Mouse (Mus musculus) MEL (cell line): ENCODE measurements at regions not wholly inside any gene's neighbourhood (a gene's known extent, or its start where the extent isn't known, plus 50 kb on each side); places are given as distances from the start of the nearest gene placed in this dataset.

Experiments
- DNase-seq: peaks from one replicate; pipeline ENCODE4 v3.0.0; 2011; ENCODE audit warnings: low read depth, low spot score
- H3K27ac ChIP-seq: 2 replicates; pipeline ENCODE4 v1.5.1; 2012; ENCODE audit warnings: low read depth, mild to moderate bottlenecking, control low read depth, low read length, moderate library complexity; ENCODE audit not compliant: control insufficient read depth
- H3K27me3 ChIP-seq, 2 experiments: fragments of 150-350 bp in 1 of 2; sonication (generic) in 1 of 2; 2 replicates each; pipeline ENCODE4 v1.6.1; 2012; ENCODE audit warnings: low read length in 2 of 2, mild to moderate bottlenecking in 2 of 2, improper control_type of control experiment in 1 of 2, moderate library complexity in 1 of 2; ENCODE audit not compliant: insufficient read depth in 2 of 2, control insufficient read depth in 1 of 2
- H3K36me3 ChIP-seq, 2 experiments: 2 replicates each; pipeline ENCODE4 v1.6.1; 2012 to 2014; ENCODE audit warnings: low read length in 2 of 2, improper control_type of control experiment in 1 of 2, inconsistent platforms in 1 of 2, mild to moderate bottlenecking in 1 of 2; ENCODE audit not compliant: insufficient read depth in 2 of 2, control insufficient read depth in 1 of 2
- H3K4me1 ChIP-seq, 2 experiments: fragments of 150-350 bp in 1 of 2; sonication (generic) in 1 of 2; 2 replicates each; pipeline ENCODE4 v1.6.1; 2012; ENCODE audit warnings: low read length in 2 of 2, improper control_type of control experiment in 1 of 2, mild to moderate bottlenecking in 1 of 2; ENCODE audit not compliant: insufficient read depth in 2 of 2, control insufficient read depth in 1 of 2
- H3K4me3 ChIP-seq, 2 experiments: fragments of 150-350 bp in 1 of 2; sonication (generic) in 1 of 2; 2 replicates each; pipeline ENCODE4 v1.5.1; 2012; ENCODE audit warnings: low read depth in 2 of 2, low read length in 2 of 2, mild to moderate bottlenecking in 2 of 2, moderate library complexity in 2 of 2, control low read depth in 1 of 2, improper control_type of control experiment in 1 of 2; ENCODE audit not compliant: control insufficient read depth in 1 of 2, insufficient read depth in 1 of 2
- H3K79me2 ChIP-seq: 2 replicates; pipeline ENCODE4 v1.6.1; 2012; ENCODE audit warnings: mild to moderate bottlenecking, low read length, moderate library complexity; ENCODE audit not compliant: control insufficient read depth, poor library complexity, insufficient read depth
- H3K9ac ChIP-seq: 2 replicates; pipeline ENCODE4 v1.6.1; 2012; ENCODE audit warnings: low read depth, mild to moderate bottlenecking, control low read depth, low read length, moderate library complexity; ENCODE audit not compliant: control insufficient read depth, poor library complexity, severe bottlenecking
- H3K9me3 ChIP-seq: fragments of 150-350 bp; sonication (generic); replicated peaks from 2 replicates; pipeline ENCODE4 v1.6.1; 2012; ENCODE audit warnings: mild to moderate bottlenecking, low read length, improper control_type of control experiment, moderate library complexity; ENCODE audit not compliant: insufficient read depth
- BHLHE40 ChIP-seq: IDR thresholded peaks from 2 replicates; pipeline ENCODE4 v1.6.1; 2012; ENCODE audit warnings: low read depth, mild to moderate bottlenecking, inconsistent platforms, low read length, improper control_type of control experiment, borderline replicate concordance
- CHD1 ChIP-seq: IDR thresholded peaks from 2 replicates; pipeline ENCODE4 v1.6.1; 2012; ENCODE audit warnings: low read depth, mild to moderate bottlenecking, inconsistent platforms, low read length, improper control_type of control experiment
- CHD2 ChIP-seq: IDR thresholded peaks from 2 replicates; pipeline ENCODE4 v1.6.1; 2011; ENCODE audit warnings: low read length, improper control_type of control experiment
- CTCF ChIP-seq, 3 experiments: IDR thresholded peaks in 2 of 3; conservative IDR thresholded peaks in 1 of 3; 2 replicates each; pipeline ENCODE4 v1.5.1; 2011 to 2012; ENCODE audit warnings: low read length in 3 of 3, low read depth in 2 of 3, mild to moderate bottlenecking in 2 of 3, improper control_type of control experiment in 1 of 3, inconsistent platforms in 1 of 3, mixed read lengths in 1 of 3, moderate library complexity in 1 of 3; ENCODE audit not compliant: control insufficient read depth in 1 of 3, insufficient read depth in 1 of 3, poor library complexity in 1 of 3, severe bottlenecking in 1 of 3
- E2F4 ChIP-seq: IDR thresholded peaks from 2 replicates; pipeline ENCODE4 v1.6.1; 2011; ENCODE audit warnings: low read depth, low read length, improper control_type of control experiment, borderline replicate concordance
- ELF1 ChIP-seq: IDR thresholded peaks from 2 replicates; pipeline ENCODE4 v1.6.1; 2014; ENCODE audit warnings: low read depth, mild to moderate bottlenecking, inconsistent platforms, low read length, improper control_type of control experiment, moderate library complexity
- EP300 ChIP-seq, 2 experiments: IDR thresholded peaks; 2 replicates each; pipeline ENCODE4 v1.6.1; 2011; ENCODE audit warnings: improper control_type of control experiment in 2 of 2, low read length in 2 of 2, low read depth in 1 of 2, mild to moderate bottlenecking in 1 of 2
- ETS1 ChIP-seq: IDR thresholded peaks from 2 replicates; pipeline ENCODE4 v1.6.1; 2012; ENCODE audit warnings: low read depth, mild to moderate bottlenecking, inconsistent platforms, low read length, improper control_type of control experiment, moderate library complexity
- GABPA ChIP-seq: IDR thresholded peaks from 2 replicates; pipeline ENCODE4 v1.6.1; 2012; ENCODE audit warnings: low read depth, mild to moderate bottlenecking, inconsistent platforms, low read length, improper control_type of control experiment, moderate library complexity
- GATA1 ChIP-seq: IDR thresholded peaks from 2 replicates; pipeline ENCODE4 v1.6.1; 2011; ENCODE audit warnings: low read depth, low read length, improper control_type of control experiment
- JUND ChIP-seq: IDR thresholded peaks from 2 replicates; pipeline ENCODE4 v1.6.1; 2011; ENCODE audit warnings: low read depth, mild to moderate bottlenecking, improper control_type of control experiment, low read length
- KAT2A ChIP-seq: conservative IDR thresholded peaks from 2 replicates; pipeline ENCODE4 v1.6.1; 2012; ENCODE audit warnings: low read depth, low read length, improper control_type of control experiment, inconsistent platforms
- MAFK ChIP-seq: IDR thresholded peaks from 2 replicates; pipeline ENCODE4 v1.6.1; 2011; ENCODE audit warnings: low read depth, mild to moderate bottlenecking, low read length, improper control_type of control experiment, borderline replicate concordance
- MAX ChIP-seq: IDR thresholded peaks from 2 replicates; pipeline ENCODE4 v1.6.1; 2011; ENCODE audit warnings: low read length, improper control_type of control experiment
- MAZ ChIP-seq: IDR thresholded peaks from 2 replicates; pipeline ENCODE4 v1.6.1; 2012; ENCODE audit warnings: low read depth, mild to moderate bottlenecking, inconsistent platforms, low read length, improper control_type of control experiment
- MEF2A ChIP-seq: IDR thresholded peaks from 2 replicates; pipeline ENCODE4 v1.6.1; 2014; ENCODE audit warnings: low read depth, mild to moderate bottlenecking, inconsistent platforms, low read length, improper control_type of control experiment; ENCODE audit not compliant: poor library complexity, insufficient replicate concordance, severe bottlenecking; ENCODE audit errors: extremely low read depth
- MXI1 ChIP-seq: IDR thresholded peaks from 2 replicates; pipeline ENCODE4 v1.6.1; 2011; ENCODE audit warnings: mild to moderate bottlenecking, low read depth, low read length, improper control_type of control experiment
- MYB ChIP-seq: IDR thresholded peaks from 2 replicates; pipeline ENCODE4 v1.6.1; 2011; ENCODE audit warnings: mild to moderate bottlenecking, low read depth, low read length, improper control_type of control experiment
- MYC ChIP-seq: IDR thresholded peaks from 2 replicates; pipeline ENCODE4 v1.6.1; 2011; ENCODE audit warnings: low read depth, mild to moderate bottlenecking, low read length, improper control_type of control experiment, moderate library complexity
- NELFE ChIP-seq: IDR thresholded peaks from 2 replicates; pipeline ENCODE4 v1.6.1; 2011; ENCODE audit warnings: low read depth, low read length, improper control_type of control experiment
- NRF1 ChIP-seq: IDR thresholded peaks from 2 replicates; pipeline ENCODE4 v1.6.1; 2014; ENCODE audit warnings: low read depth, mild to moderate bottlenecking, inconsistent platforms, low read length, improper control_type of control experiment, moderate library complexity; ENCODE audit not compliant: poor library complexity, insufficient read depth, severe bottlenecking
- POLR2A ChIP-seq, 2 experiments: IDR thresholded peaks; 2 replicates each; pipeline ENCODE4 v1.6.1; 2011 to 2012; ENCODE audit warnings: low read length in 2 of 2, mild to moderate bottlenecking in 2 of 2, control low read depth in 1 of 2, improper control_type of control experiment in 1 of 2, low read depth in 1 of 2, moderate library complexity in 1 of 2; ENCODE audit not compliant: control insufficient read depth in 1 of 2, insufficient read depth in 1 of 2, poor library complexity in 1 of 2
- POLR2AphosphoS2 ChIP-seq: IDR thresholded peaks from 2 replicates; pipeline ENCODE4 v1.6.1; 2011; ENCODE audit warnings: low read length, improper control_type of control experiment
- POLR2AphosphoS5 ChIP-seq: IDR thresholded peaks from 2 replicates; pipeline ENCODE4 v1.6.1; 2012; ENCODE audit warnings: low read depth, borderline replicate concordance, mild to moderate bottlenecking, inconsistent platforms, low read length, moderate library complexity, mixed read lengths
- RAD21 ChIP-seq: IDR thresholded peaks from 2 replicates; pipeline ENCODE4 v1.6.1; 2011; ENCODE audit warnings: mild to moderate bottlenecking, low read depth, low read length, improper control_type of control experiment
- RCOR1 ChIP-seq: IDR thresholded peaks from 2 replicates; pipeline ENCODE4 v1.6.1; 2012; ENCODE audit warnings: low read depth, mild to moderate bottlenecking, inconsistent platforms, low read length, improper control_type of control experiment
- SIN3A ChIP-seq: IDR thresholded peaks from 2 replicates; pipeline ENCODE4 v1.6.1; 2012; ENCODE audit warnings: low read length, improper control_type of control experiment, inconsistent platforms
- SMC3 ChIP-seq: IDR thresholded peaks from 2 replicates; pipeline ENCODE4 v1.6.1; 2011; ENCODE audit warnings: low read depth, low read length, improper control_type of control experiment
- TAL1 ChIP-seq: IDR thresholded peaks from 2 replicates; pipeline ENCODE4 v1.6.1; 2012; ENCODE audit warnings: mild to moderate bottlenecking, inconsistent platforms, low read length, moderate library complexity, mixed read lengths
- TBP ChIP-seq: IDR thresholded peaks from 2 replicates; pipeline ENCODE4 v1.8.0; 2011; ENCODE audit warnings: low read depth, low read length, improper control_type of control experiment
- TCF12 ChIP-seq: IDR thresholded peaks from 2 replicates; pipeline ENCODE4 v1.6.1; 2014; ENCODE audit warnings: low read depth, mild to moderate bottlenecking, inconsistent platforms, low read length, improper control_type of control experiment, moderate library complexity
- UBTF ChIP-seq: IDR thresholded peaks from 2 replicates; pipeline ENCODE4 v1.6.1; 2012; ENCODE audit warnings: low read depth, mild to moderate bottlenecking, inconsistent platforms, low read length, improper control_type of control experiment, moderate library complexity, borderline replicate concordance; ENCODE audit not compliant: insufficient read depth
- USF1 ChIP-seq: IDR thresholded peaks from 2 replicates; pipeline ENCODE4 v1.6.1; 2014; ENCODE audit warnings: low read depth, mild to moderate bottlenecking, inconsistent platforms, low read length, improper control_type of control experiment, moderate library complexity
- USF2 ChIP-seq, 2 experiments: IDR thresholded peaks; 2 replicates each; pipeline ENCODE4 v1.6.1; 2011 to 2012; ENCODE audit warnings: improper control_type of control experiment in 2 of 2, low read length in 2 of 2, borderline replicate concordance in 1 of 2, inconsistent platforms in 1 of 2, low read depth in 1 of 2, mild to moderate bottlenecking in 1 of 2; ENCODE audit not compliant: insufficient read depth in 1 of 2
- ZC3H11A ChIP-seq: IDR thresholded peaks from 2 replicates; pipeline ENCODE4 v1.6.1; 2012; ENCODE audit warnings: low read depth, mild to moderate bottlenecking, inconsistent platforms, low read length, improper control_type of control experiment
- ZKSCAN1 ChIP-seq: IDR thresholded peaks from 2 replicates; pipeline ENCODE4 v1.6.1; 2012; ENCODE audit warnings: low read depth, mild to moderate bottlenecking, inconsistent platforms, low read length, improper control_type of control experiment, moderate library complexity
- ZMIZ1 ChIP-seq: IDR thresholded peaks from 2 replicates; pipeline ENCODE4 v1.6.1; 2012; ENCODE audit warnings: low read depth, mild to moderate bottlenecking, inconsistent platforms, low read length, improper control_type of control experiment, moderate library complexity
- ZNF384 ChIP-seq: IDR thresholded peaks from 2 replicates; pipeline ENCODE4 v1.6.1; 2012; ENCODE audit warnings: low read depth, mild to moderate bottlenecking, inconsistent platforms, low read length, improper control_type of control experiment

DNA sequence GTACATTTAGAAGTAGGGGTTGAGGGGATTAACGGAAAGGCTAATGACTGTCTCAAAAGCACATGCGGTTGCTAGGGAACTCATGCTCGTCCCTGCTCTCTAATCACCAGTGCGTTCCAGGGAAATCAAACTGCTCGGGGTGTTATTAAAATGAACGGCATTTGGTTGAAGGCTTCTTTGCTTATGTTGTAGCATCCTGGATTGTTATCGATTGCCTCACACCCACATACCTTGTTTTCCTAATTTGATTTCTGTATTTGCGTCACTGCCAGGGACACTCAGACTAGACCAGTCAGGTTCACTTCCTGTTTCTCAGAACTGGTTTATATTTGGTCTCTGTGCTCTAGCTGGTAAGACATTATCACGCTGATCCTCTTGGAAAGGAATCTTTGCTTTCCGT, 177.0 kb upstream of the Mkln1 start:
- H3K36me3 ChIP-seq, result peaks cover 0 to 18% of the 10 kb centered on the region in 2 experiments; a peak in 2 of 4 replicates
- no peaks in the 10 kb centered on the region; a peak in 1 of 4 replicates for H3K27me3 ChIP-seq
- H3K4me3 ChIP-seq, result peak overlapping the region; percentile 41 to 70
- peak; percentile 78 for DNase-seq
- H3K9me3 ChIP-seq, result no peaks in the 10 kb centered on the region
- H3K79me2 ChIP-seq, result peaks cover 8% of the 10 kb centered on the region; the same call in 1 of the 2 replicates
- H3K4me1 ChIP-seq, result peaks cover 2 to 18% of the 10 kb centered on the region in 2 experiments
- no peak overlapping the region for H3K27ac ChIP-seq
- no peak overlapping the region for H3K9ac ChIP-seq
- TF ChIP-seq RCOR1 (peak; percentile 51; the same call in 1 of the 2 replicates), UBTF (no peak), MAX (no peak; the same call in 1 of the 2 replicates), BHLHE40 (no peak), USF2 (IDR thresholded peaks at IDR 0.05; ENCODE audit: borderline replicate concordance in 1 of 2, insufficient read depth in 1 of 2, low read depth in 1 of 2, low read length in 2 of 2) (no peak), KAT2A (no peak), MEF2A (0 out of 2 replicates have a peak, but pooled peaks have one; percentile 34), CHD1 (no peak), TCF12 (no peak), NRF1 (no peak), CTCF (IDR thresholded peaks at IDR 0.05 in 2 of 3, conservative IDR thresholded peaks at IDR 0.05 in 1 of 3; ENCODE audit: control insufficient read depth in 1 of 3, insufficient read depth in 1 of 3, low read depth in 2 of 3, low read length in 3 of 3, poor library complexity in 1 of 3, severe bottlenecking in 1 of 3) (no peak), GATA1 (0 out of 2 replicates have a peak, but pooled peaks have one; percentile 3), ZMIZ1 (no peak), ZC3H11A (no peak), SMC3 (no peak), E2F4 (no peak), RAD21 (no peak), POLR2AphosphoS5 (no peak), NELFE (no peak), MAZ (no peak), TAL1 (no peak), JUND (no peak), SIN3A (peak; percentile 68), ZKSCAN1 (no peak), ETS1 (0 out of 2 replicates have a peak, but pooled peaks have one; percentile 13), POLR2A (IDR thresholded peaks at IDR 0.05; ENCODE audit: control insufficient read depth in 1 of 2, insufficient read depth in 1 of 2, low read depth in 1 of 2, low read length in 2 of 2, poor library complexity in 1 of 2) (no peak), USF1 (no peak), ELF1 (peak; percentile 52; the same call in 1 of the 2 replicates), EP300 (IDR thresholded peaks at IDR 0.05; ENCODE audit: low read depth in 1 of 2, low read length in 2 of 2) (peak in 1 of 2 experiments; percentile 52; a peak in 2 of 4 replicates), MAFK (no peak), MYB (no peak), ZNF384 (no peak), CHD2 (no peak), TBP (no peak), MYC (no peak), GABPA (no peak), MXI1 (peak; percentile 32; the same call in 1 of the 2 replicates), POLR2AphosphoS2 (no peak)
